Comparison of ENCODE assay signal across 14 mouse cellular contexts in genomic region chr14:30570303-30570702, GRCm38 (mm10). TPM values are rescaled to one million over a fixed set of nuclear protein-coding genes. Genes with fewer than 3 reads are reported as not detected.
DNase-seq lines count a peak whose midpoint lies in the region; ATAC-seq and TF ChIP-seq lines count a peak whose summit lies in the region.
"Had no signal": no experiment of that assay in that cellular context is flagged by ENCODE, and none has a peak within 500 bp of the region (broad histone marks: within the 10 kb centered on the region; RNA-seq: fewer than 3 reads in every experiment).

No protein-coding gene starts in this region.

- ATAC-seq in forebrain, embryonic 11.5 days (replicated peaks; ENCODE audit: low FRiP score), result no peak
- no peak for ATAC-seq in megakaryocyte-erythroid progenitor cell, adult 5-6 weeks (replicated peaks; ENCODE audit: low FRiP score, low TSS enrichment, poor library complexity, severe bottlenecking)
- ATAC-seq: forebrain, embryonic 16.5 days; liver, embryonic 12.5 days; midbrain, embryonic 16.5 days had no signal

- H3K9me3 ChIP-seq in forebrain, embryonic 11.5 days (ENCODE audit: control insufficient read depth, low read length), result no peaks in the 10 kb centered on the region
- H3K9me3 ChIP-seq: hindbrain, embryonic 15.5 days; liver, embryonic 12.5 days; neural tube, embryonic 12.5 days had no signal

- no peaks in the 10 kb centered on the region for H3K79me2 ChIP-seq in C2C12 (ENCODE audit: control insufficient read depth, insufficient read depth)

- peaks cover 94% of the 10 kb centered on the region for H3K36me3 ChIP-seq in C2C12 (ENCODE audit: control insufficient read depth, insufficient read depth)
- peaks cover 27% of the 10 kb centered on the region for H3K36me3 ChIP-seq in forebrain, embryonic 11.5 days (ENCODE audit: control insufficient read depth, insufficient read depth, low read length)

- H3ac ChIP-seq in C2C12 (ENCODE audit: control insufficient read depth, insufficient read length, low read depth), result no peak overlapping the region

- no peak for TF ChIP-seq CTCF in C2C12 (IDR thresholded peaks at IDR 0.05; ENCODE audit: control insufficient read depth, insufficient read depth, insufficient read length)

- peak; percentile 66 for DNase-seq in kidney, postnatal 14 days
- no peak for DNase-seq in kidney, adult 9 months
- DNase-seq in 3T3-L1 (ENCODE audit: low read depth, low spot score), result peak; percentile 55
- DNase-seq in adrenal gland, postnatal 14 days, result peak; percentile 83
- DNase-seq in forebrain, embryonic 11.5 days (ENCODE audit: low spot score), result no peak
- DNase-seq in spleen, postnatal 14 days (ENCODE audit: low spot score in 2 of 2), result no peak
- DNase-seq: layer of hippocampus, postnatal 36 days had no signal

- H3K4me2 ChIP-seq in forebrain, embryonic 11.5 days (ENCODE audit: low read depth, low read length, severe bottlenecking), result no peak overlapping the region
- H3K4me2 ChIP-seq: hindbrain, embryonic 15.5 days; liver, embryonic 12.5 days; neural tube, embryonic 12.5 days had no signal

- H3K27me3 ChIP-seq in C2C12 (ENCODE audit: control insufficient read depth, insufficient read depth, insufficient read length), result no peaks in the 10 kb centered on the region
- H3K27me3 ChIP-seq in forebrain, embryonic 11.5 days (ENCODE audit: control insufficient read depth, insufficient read depth, low read length), result no peaks in the 10 kb centered on the region
- H3K27me3 ChIP-seq: hindbrain, embryonic 15.5 days; liver, embryonic 12.5 days; neural tube, embryonic 12.5 days had no signal

- H3K79me3 ChIP-seq in C2C12 (ENCODE audit: low read depth), result no peaks in the 10 kb centered on the region

- H3K4me3 ChIP-seq in C2C12 (ENCODE audit: insufficient read depth, poor library complexity, severe bottlenecking), result no peak overlapping the region
- H3K4me3 ChIP-seq in forebrain, embryonic 11.5 days (ENCODE audit: low read depth, low read length), result no peak overlapping the region
- H3K4me3 ChIP-seq: hindbrain, embryonic 15.5 days; liver, embryonic 12.5 days; neural tube, embryonic 12.5 days had no signal

- H3K4me1 ChIP-seq in forebrain, embryonic 11.5 days (replicated peaks; ENCODE audit: control insufficient read depth, insufficient read depth, low read length), result no peaks in the 10 kb centered on the region
- H3K4me1 ChIP-seq: hindbrain, embryonic 15.5 days; neural tube, embryonic 12.5 days had no signal

- H3K9ac ChIP-seq in forebrain, embryonic 11.5 days (ENCODE audit: low read length), result no peak overlapping the region
- H3K9ac ChIP-seq: hindbrain, embryonic 15.5 days; liver, embryonic 12.5 days; neural tube, embryonic 12.5 days had no signal

- no peak overlapping the region for H3K27ac ChIP-seq in forebrain, embryonic 11.5 days (ENCODE audit: low read depth, low read length)
- H3K27ac ChIP-seq: hindbrain, embryonic 15.5 days; liver, embryonic 12.5 days; neural tube, embryonic 12.5 days had no signal

- WGBS in forebrain, embryonic 11.5 days, result 85% methylated on average over 9 of the region's 9 CpGs

TF ChIP-seq in C2C12, 6 proteins besides CTCF, POLR2A, EP300 and RAD21:
- TF ChIP-seq MYOG (IDR thresholded peaks at IDR 0.05; ENCODE audit: control insufficient read depth, extremely low read depth, insufficient read length), result no peak
- peak; percentile 49 for TF ChIP-seq MYOD1 (IDR thresholded peaks at IDR 0.05; ENCODE audit: control insufficient read depth, insufficient read length, low read depth)

RNA-seq across cellular contexts. Expression of gene Tkt, which starts 22.1 kb away (rescaled TPM):
- 86.5 TPM for polyA plus RNA-seq in C2C12 (2012; fragmentation: generic; extraction: Trizol)
- total RNA-seq in adrenal gland, postnatal 14 days (2021), result 829 and 921 TPM in 2 replicates
- 118 and 135 TPM in 2 replicates for polyA plus RNA-seq in forebrain, embryonic 11.5 days (2014; fragmentation: Nextera tagmentation; extraction: Ambion mirVana)
- 485 and 613 TPM in 2 replicates for total RNA-seq in megakaryocyte-erythroid progenitor cell, adult 5-6 weeks (2014; fragmentation: Nextera tagmentation)
- total RNA-seq in megakaryocyte-erythroid progenitor cell, adult 5-6 weeks (2017), result 500 and 571 TPM in 2 replicates

RNA-seq across cellular contexts. Expression of gene Prkcd, which starts 55.7 kb away (rescaled TPM):
- 29.3 TPM for polyA plus RNA-seq in C2C12 (2012; fragmentation: generic; extraction: Trizol)
- total RNA-seq in adrenal gland, postnatal 14 days (2021), result 133 and 145 TPM in 2 replicates
- 26.2 and 26.8 TPM in 2 replicates for polyA plus RNA-seq in forebrain, embryonic 11.5 days (2014; fragmentation: Nextera tagmentation; extraction: Ambion mirVana)
- total RNA-seq in megakaryocyte-erythroid progenitor cell, adult 5-6 weeks (2014; fragmentation: Nextera tagmentation), result 33.4 and 47.3 TPM in 2 replicates
- total RNA-seq in megakaryocyte-erythroid progenitor cell, adult 5-6 weeks (2017), result 20.7 and 32.0 TPM in 2 replicates

Comparison
In these comparisons a context has a peak if more than half of its experiments do, and no peak if none do; other contexts are left out.
1. DNase-seq: peak in kidney, postnatal 14 days (single experiment), 3T3-L1 (single experiment) and adrenal gland, postnatal 14 days (single experiment); none in kidney, adult 9 months (single experiment), forebrain, embryonic 11.5 days (single experiment) and spleen, postnatal 14 days (0 of 2).